Mouse (Mus musculus) limb, embryonic 14.5 days (tissue): ENCODE measurements at regions not wholly inside any gene's neighbourhood (a gene's known extent, or its start where the extent isn't known, plus 50 kb on each side); places are given as distances from the start of the nearest gene placed in this dataset.
A peak's percentile ranks its signal among the peaks of the same experiment; 100 is the strongest.

Experiments
- ATAC-seq: fragments of 200-750 bp; cut with Nextera tagmentation; 2 replicates; pipeline ENCODE4 v1.8.0; 2017; ENCODE audit warnings: low read depth, moderate number of reproducible peaks, moderate TSS enrichment; ENCODE audit not compliant: low FRiP score
- DNase-seq: peaks from one replicate; pipeline ENCODE4 v3.0.0-alpha.2; 2015; ENCODE audit warnings: low spot score
- H3K27ac ChIP-seq: fragments of 300-500 bp; sonication (generic); replicated peaks from 2 replicates; pipeline ENCODE4 v1.5.1; 2014; ENCODE audit warnings: low read depth, mild to moderate bottlenecking, low read length, moderate library complexity, mixed read lengths
- H3K27me3 ChIP-seq: fragments of 300-500 bp; sonication (generic); 2 replicates; pipeline ENCODE4 v1.6.1; 2014; ENCODE audit warnings: low read length, mixed read lengths; ENCODE audit not compliant: control insufficient read depth, insufficient read depth
- H3K36me3 ChIP-seq: fragments of 300-500 bp; sonication (generic); 2 replicates; pipeline ENCODE4 v1.6.1; 2014; ENCODE audit warnings: mild to moderate bottlenecking, low read length, moderate library complexity, mixed read lengths; ENCODE audit not compliant: control insufficient read depth, insufficient read depth
- H3K4me1 ChIP-seq: fragments of 300-500 bp; sonication (generic); 2 replicates; pipeline ENCODE4 v1.6.1; 2014; ENCODE audit warnings: antibody characterized with exemption, low read length, mixed read lengths; ENCODE audit not compliant: control insufficient read depth, insufficient read depth
- H3K4me2 ChIP-seq: fragments of 300-500 bp; sonication (generic); replicated peaks from 2 replicates; pipeline ENCODE4 v1.6.1; 2014; ENCODE audit warnings: low read depth, mild to moderate bottlenecking, low read length, moderate library complexity; ENCODE audit not compliant: severe bottlenecking
- H3K4me3 ChIP-seq: fragments of 300-500 bp; sonication (generic); replicated peaks from 2 replicates; pipeline ENCODE4 v1.5.1; 2014; ENCODE audit warnings: low read length
- H3K9ac ChIP-seq: fragments of 300-500 bp; sonication (generic); 2 replicates; pipeline ENCODE4 v1.6.1; 2014; ENCODE audit warnings: mild to moderate bottlenecking, low read depth, low read length, moderate library complexity; ENCODE audit not compliant: severe bottlenecking
- H3K9me3 ChIP-seq: fragments of 300-500 bp; sonication (generic); 2 replicates; pipeline ENCODE4 v1.6.1; 2016; ENCODE audit warnings: low read length; ENCODE audit not compliant: control insufficient read depth
- POLR2A ChIP-seq: fragments of 200-500 bp; IDR thresholded peaks from 2 replicates; pipeline ENCODE4 v1.8.0; 2012; ENCODE audit warnings: inconsistent platforms, mild to moderate bottlenecking, moderate library complexity, borderline replicate concordance; ENCODE audit not compliant: insufficient read depth, insufficient read length; ENCODE audit errors: extremely low read depth
- WGBS: fragments of 180-500 bp; shearing (Covaris S2); extraction: QIAGEN DNeasy Blood & Tissue Kit; methylation state at CpG from one replicate; pipeline ENCODE4 v1.1.7; 2014; 5-methylcytosine and 5-hydroxymethylcytosine counted together

- no peaks in the 10 kb centered on the region for H3K9me3 ChIP-seq
- no peaks in the 10 kb centered on the region for H3K27me3 ChIP-seq
- no peak overlapping the region for H3K9ac ChIP-seq
These were observed 118.8 kb downstream of the Cd83 start for GRCm38 (mm10) chr13:43903391-43903790.

GRCm38 (mm10) chr13:43904291-43904690 lies 119.7 kb downstream of the Cd83 start:
- no peak overlapping the region for H3K9ac ChIP-seq
- DNase-seq (no peak), ATAC-seq (no peak)
- no peak for TF ChIP-seq POLR2A
- H3K9me3 ChIP-seq: no peaks in the 10 kb centered on the region
- H3K4me3 ChIP-seq: no peak overlapping the region
- 36% methylated on average over 1 of the region's 1 CpGs for WGBS
- H3K27ac ChIP-seq: no peak overlapping the region
- peaks cover 26% of the 10 kb centered on the region for H3K4me1 ChIP-seq
- no peaks in the 10 kb centered on the region for H3K27me3 ChIP-seq
- no peaks in the 10 kb centered on the region for H3K36me3 ChIP-seq
- no peak overlapping the region for H3K4me2 ChIP-seq

More at GRCm38 (mm10) chr13:43903391-43903790, 118.8 kb downstream of the Cd83 start:
- Histone ChIP-seq H3K27ac (no peak overlapping the region), H3K4me3 (no peak overlapping the region), H3K4me1 (peaks cover 22% of the 10 kb centered on the region), H3K4me2 (no peak overlapping the region), H3K36me3 (no peaks in the 10 kb centered on the region)
- TF ChIP-seq POLR2A: no peak
- no peak for DNase-seq
- ATAC-seq: no peak

- TF ChIP-seq POLR2A: no peak
- no peak overlapping the region for H3K9ac ChIP-seq
- H3K9me3 ChIP-seq: no peaks in the 10 kb centered on the region
- H3K4me3 ChIP-seq: no peak overlapping the region
- no peaks in the 10 kb centered on the region for H3K27me3 ChIP-seq
- WGBS: 51% methylated on average over 7 of the region's 7 CpGs
- ATAC-seq: no peak
- no peak for DNase-seq
- no peak overlapping the region for H3K27ac ChIP-seq
- peaks cover 26% of the 10 kb centered on the region for H3K4me1 ChIP-seq
- H3K36me3 ChIP-seq: no peaks in the 10 kb centered on the region
- H3K4me2 ChIP-seq: no peak overlapping the region
These were observed 121.7 kb downstream of the Cd83 start for GRCm38 (mm10) chr13:43906241-43906640.

GRCm38 (mm10) chr13:43907425-43907824 lies 122.8 kb downstream of the Cd83 start:
- H3K27me3 ChIP-seq: no peaks in the 10 kb centered on the region
- peaks cover 26% of the 10 kb centered on the region for H3K4me1 ChIP-seq
- no peak overlapping the region for H3K4me3 ChIP-seq
- ATAC-seq (no peak), DNase-seq (peak; percentile 25)
- TF ChIP-seq POLR2A: no peak
- H3K9me3 ChIP-seq: no peaks in the 10 kb centered on the region
- no peak overlapping the region for H3K27ac ChIP-seq
- H3K9ac ChIP-seq: no peak overlapping the region
- H3K4me2 ChIP-seq: no peak overlapping the region
- WGBS: 53% methylated on average over 8 of the region's 8 CpGs
- no peaks in the 10 kb centered on the region for H3K36me3 ChIP-seq

- DNase-seq (no peak), ATAC-seq (no peak)
- WGBS: 71% methylated on average over 16 of the region's 16 CpGs
- Histone ChIP-seq H3K4me3 (no peak overlapping the region), H3K27ac (no peak overlapping the region), H3K27me3 (no peaks in the 10 kb centered on the region), H3K9ac (no peak overlapping the region), H3K36me3 (no peaks in the 10 kb centered on the region), H3K9me3 (no peaks in the 10 kb centered on the region), H3K4me1 (peaks cover 26% of the 10 kb centered on the region), H3K4me2 (no peak overlapping the region)
- no peak for TF ChIP-seq POLR2A
These were observed 123.6 kb downstream of the Cd83 start for GRCm38 (mm10) chr13:43908041-43908644.

- no peak for DNase-seq
These were observed 125.4 kb downstream of the Cd83 start for GRCm38 (mm10) chr13:43909933-43910332.

More at GRCm38 (mm10) chr13:43909933-43910332, 125.4 kb downstream of the Cd83 start:
- H3K36me3 ChIP-seq: no peaks in the 10 kb centered on the region
- H3K4me2 ChIP-seq: no peak overlapping the region
- no peak overlapping the region for H3K4me3 ChIP-seq
- 49% methylated on average over 7 of the region's 7 CpGs for WGBS
- H3K4me1 ChIP-seq: peaks cover 26% of the 10 kb centered on the region
- TF ChIP-seq POLR2A: no peak
- H3K27me3 ChIP-seq: no peaks in the 10 kb centered on the region
- ATAC-seq: no peak
- H3K9ac ChIP-seq: no peak overlapping the region
- H3K9me3 ChIP-seq: no peaks in the 10 kb centered on the region
- H3K27ac ChIP-seq: no peak overlapping the region
